Mouse (Mus musculus) neutrophil, adult 65 days (primary cell): ENCODE data around the gene Tmed1. TPM values are rescaled to one million over a fixed set of nuclear protein-coding genes. Genes with fewer than 3 reads are reported as not detected.

ENCODE experiments used
- total RNA-seq: library from RNA; stranded (reverse); gene quantifications from 2 replicates; pipeline ENCODE4 v1.2.4, GENCODE M21; 2023

Tmed1 gene
- 4.2 and 5.8 TPM in 2 replicates for total RNA-seq

DNA sequence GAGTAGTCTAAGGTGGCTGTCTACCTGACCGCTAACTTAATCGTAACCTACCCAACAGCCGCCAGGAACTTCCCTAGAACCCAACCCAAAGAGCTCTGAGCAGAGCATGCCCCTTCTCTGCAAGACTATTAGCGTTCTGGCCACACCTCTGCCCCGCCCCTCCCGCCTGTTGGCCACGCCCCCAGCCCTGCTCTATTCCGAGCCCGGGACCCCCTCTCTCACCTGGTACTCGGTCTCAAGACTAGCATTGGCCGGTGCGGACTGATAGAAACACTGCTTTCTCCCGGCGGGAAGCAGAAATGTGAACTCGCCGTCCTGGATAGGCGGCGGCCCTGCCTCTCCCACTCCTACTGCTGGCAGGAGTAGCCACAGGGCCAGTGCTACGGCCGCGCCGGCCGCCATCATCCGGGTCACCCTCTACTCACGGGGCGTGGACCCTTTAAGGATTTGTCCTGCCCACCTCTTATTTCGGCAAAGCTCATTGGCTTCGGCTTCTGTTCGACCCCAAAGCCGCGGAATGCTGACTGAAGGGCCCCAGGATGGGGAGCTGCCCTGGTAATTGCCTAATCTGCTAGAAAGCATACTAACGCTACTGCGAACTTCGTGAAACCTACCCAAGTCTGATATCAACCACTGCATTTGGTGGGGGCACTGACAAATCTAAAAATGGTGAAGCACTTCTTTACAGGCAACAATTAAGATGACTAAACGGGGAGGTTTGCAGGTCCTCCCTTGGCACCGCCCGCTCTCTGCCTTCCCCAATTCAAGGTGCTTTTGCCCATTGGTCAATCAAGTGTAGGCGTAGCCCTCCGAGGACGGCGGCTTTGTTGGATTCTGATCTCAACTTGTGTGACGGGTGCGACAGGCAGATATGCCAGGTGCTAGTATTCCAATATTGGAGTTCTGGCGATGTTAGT, at the start of gene Tmed1:
TSS of gene Tmed1 (minus strand) at position 481 of the 917 bp plus-strand sequence.

DNA sequence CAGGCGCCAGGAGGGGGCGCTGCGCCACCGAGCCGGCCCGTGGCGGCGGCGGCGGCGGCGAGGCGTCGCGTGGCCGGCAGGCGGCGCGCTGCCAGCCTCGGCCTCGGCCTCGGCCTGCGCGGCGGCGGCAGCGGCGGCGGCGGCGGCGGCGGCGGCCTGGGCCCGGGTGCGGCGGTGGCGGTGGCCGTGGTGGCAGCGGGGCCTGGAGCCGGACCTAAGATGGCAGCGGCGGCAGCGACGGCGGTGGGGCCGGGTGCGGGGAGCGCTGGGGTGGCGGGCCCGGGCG, 36.7 kb upstream of the Tmed1 start, which contains the start of gene Carm1:
TSS of gene Carm1 (plus strand) at position 106 of the 286 bp plus-strand sequence.

DNA sequence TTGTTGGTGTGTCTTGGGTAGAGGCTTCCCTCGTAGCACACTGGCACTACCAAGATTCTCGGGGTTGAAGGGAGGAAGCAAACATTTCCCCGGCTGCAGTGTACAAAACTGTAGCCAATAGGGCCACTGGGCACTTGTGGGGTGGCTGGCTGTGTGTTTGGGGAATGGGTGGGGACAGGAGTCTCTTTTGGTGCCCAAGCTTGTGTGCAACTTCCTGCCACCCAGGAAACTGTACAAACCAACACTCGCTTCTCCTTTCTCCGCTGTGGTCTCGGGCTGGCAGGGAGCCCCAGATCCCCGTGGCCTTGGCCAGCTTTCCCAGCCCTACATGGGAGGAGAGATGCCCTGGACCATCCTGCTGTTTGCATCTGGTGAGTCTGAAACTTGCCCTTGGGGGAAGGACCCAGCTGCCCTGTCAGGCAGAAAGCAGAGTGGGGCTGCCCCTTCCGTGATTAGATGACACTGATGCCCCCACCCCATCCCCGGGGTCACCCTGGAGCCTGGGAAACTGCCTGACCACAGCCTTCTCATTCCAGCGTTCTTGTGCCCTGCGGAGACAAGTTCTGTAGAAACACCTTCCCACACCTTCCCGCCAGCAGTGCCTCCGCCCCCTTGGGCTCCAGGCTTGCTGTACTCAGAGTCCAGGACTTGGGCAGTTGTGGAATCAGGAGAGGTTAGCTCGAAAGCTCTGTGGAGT, 16.0 kb upstream of the Tmed1 start, which contains the start of gene AB124611:
TSS of gene AB124611 (plus strand) at position 240 of the 697 bp plus-strand sequence.

Other genes starting within 250 kb of the Tmed1 start
- 42.8 and 57.4 TPM in 2 replicates for gene Atg4d, start 245.0 kb downstream of the Tmed1 start, total RNA-seq
- 85.9 and 120 TPM in 2 replicates for gene Kri1, start 222.3 kb downstream of the Tmed1 start, total RNA-seq
- 134 and 138 TPM in 2 replicates for gene Cdkn2d, start 218.8 kb downstream of the Tmed1 start, total RNA-seq
- 3.1 and 4.9 TPM in 2 replicates for gene Ap1m2, start 197.9 kb downstream of the Tmed1 start, total RNA-seq
- gene Slc44a2, start 189.6 kb downstream of the Tmed1 start, total RNA-seq: 108 and 125 TPM in 2 replicates
- 44.6 and 51.6 TPM in 2 replicates for gene Ilf3, start 142.4 kb downstream of the Tmed1 start, total RNA-seq
- gene Qtrt1, start 98.4 kb downstream of the Tmed1 start, total RNA-seq: 26.3 and 30.6 TPM in 2 replicates
- gene Dnm2, start 85.3 kb downstream of the Tmed1 start, total RNA-seq: 246 and 306 TPM in 2 replicates
- gene AB124611, start 15.9 kb upstream of the Tmed1 start, total RNA-seq: 229 and 277 TPM in 2 replicates
- 23.2 and 33.9 TPM in 2 replicates for gene Carm1, start 36.6 kb upstream of the Tmed1 start, total RNA-seq
- 18.8 and 28.2 TPM in 2 replicates for gene Timm29, start 82.5 kb upstream of the Tmed1 start, total RNA-seq
- 6.8 and 7.3 TPM in 2 replicates for gene Yipf2, start 82.6 kb upstream of the Tmed1 start, total RNA-seq
- gene Smarca4, start 105.9 kb upstream of the Tmed1 start, total RNA-seq: 54.0 and 58.7 TPM in 2 replicates
- 79.0 and 91.2 TPM in 2 replicates for gene Ldlr, start 213.2 kb upstream of the Tmed1 start, total RNA-seq